In the genomic region with DNA sequence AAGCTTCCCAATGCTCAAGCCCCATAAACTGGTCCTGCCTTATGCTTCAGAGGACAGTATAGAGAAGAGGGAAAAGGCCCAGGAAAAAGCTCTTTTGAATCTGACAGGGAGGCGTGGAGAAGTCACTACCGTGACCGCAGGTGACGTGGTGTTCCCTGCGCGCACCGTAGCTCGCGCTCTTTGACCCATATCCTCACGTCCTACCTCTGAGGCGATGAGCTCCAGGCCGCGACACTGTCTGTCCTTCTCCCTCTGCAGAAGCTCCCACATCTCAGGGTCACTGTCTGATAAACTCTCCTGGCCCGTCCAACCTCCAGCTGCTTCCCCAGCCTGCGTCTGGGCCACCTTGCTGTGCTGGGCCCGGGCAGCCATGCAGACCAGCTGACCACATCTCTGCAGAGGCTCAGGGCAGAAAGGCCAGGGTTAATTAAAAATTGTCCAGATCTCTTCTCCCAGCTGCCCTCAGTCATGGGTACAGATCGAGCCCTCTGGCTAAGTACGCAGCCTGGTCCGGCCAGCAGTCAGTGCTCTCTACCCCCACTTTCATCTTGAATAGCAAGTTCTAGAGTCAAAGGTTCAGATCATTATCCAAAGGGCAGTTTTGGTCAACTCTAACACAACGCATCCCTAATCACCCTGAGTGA, we compare ENCODE assay signal across 10 mouse cellular contexts. TPM values are rescaled to one million over a fixed set of nuclear protein-coding genes. Genes with fewer than 3 reads are reported as not detected.
DNase-seq lines count a peak whose midpoint lies in the region; ATAC-seq and TF ChIP-seq lines count a peak whose summit lies in the region.
"Had no signal": no experiment of that assay in that cellular context is flagged by ENCODE, and none has a peak within 500 bp of the region (broad histone marks: within the 10 kb centered on the region; RNA-seq: fewer than 3 reads in every experiment).

No protein-coding gene starts in this region.

- no peak for TF ChIP-seq EP300 in stomach, postnatal 0 days (optimal IDR thresholded peaks at IDR 0.05)

- H3K27me3 ChIP-seq in midbrain, embryonic 10.5 days (ENCODE audit: low read depth, poor library complexity, severe bottlenecking) = peaks cover 83% of the 10 kb centered on the region
- peaks cover 8% of the 10 kb centered on the region; the same call in 1 of the 2 replicates for H3K27me3 ChIP-seq in midbrain, postnatal 0 days (ENCODE audit: insufficient read depth, low read length)
- peaks cover 10% of the 10 kb centered on the region for H3K27me3 ChIP-seq in forebrain, embryonic 16.5 days (replicated peaks; ENCODE audit: control insufficient read depth, insufficient read depth, low read length)
- H3K27me3 ChIP-seq in limb, embryonic 13.5 days = peaks cover 55% of the 10 kb centered on the region
- H3K27me3 ChIP-seq in stomach, postnatal 0 days (ENCODE audit: control insufficient read depth, insufficient read depth, low read length) = peaks cover 5% of the 10 kb centered on the region; the same call in 1 of the 2 replicates

- H3K4me1 ChIP-seq in midbrain, embryonic 10.5 days = peaks cover 70% of the 10 kb centered on the region
- 0 out of 2 replicates have a peak, but pooled peaks cover 4% of the 10 kb centered on the region for H3K4me1 ChIP-seq in midbrain, postnatal 0 days (ENCODE audit: insufficient read depth, low read length)
- peaks cover 27% of the 10 kb centered on the region for H3K4me1 ChIP-seq in forebrain, embryonic 16.5 days (replicated peaks; ENCODE audit: control insufficient read depth, insufficient read depth, low read length)
- H3K4me1 ChIP-seq in limb, embryonic 13.5 days = peaks cover 46% of the 10 kb centered on the region
- H3K4me1 ChIP-seq in stomach, postnatal 0 days (replicated peaks; ENCODE audit: control insufficient read depth, insufficient read depth) = peaks cover 14% of the 10 kb centered on the region

- H3K9me3 ChIP-seq in midbrain, embryonic 10.5 days (replicated peaks) = peaks cover 15% of the 10 kb centered on the region; the same call in 1 of the 2 replicates
- no peaks in the 10 kb centered on the region for H3K9me3 ChIP-seq in midbrain, postnatal 0 days (ENCODE audit: low read length)
- H3K9me3 ChIP-seq in forebrain, embryonic 16.5 days (ENCODE audit: control insufficient read depth, low read length) = no peaks in the 10 kb centered on the region
- no peaks in the 10 kb centered on the region for H3K9me3 ChIP-seq in limb, embryonic 13.5 days
- no peaks in the 10 kb centered on the region for H3K9me3 ChIP-seq in stomach, postnatal 0 days (ENCODE audit: control insufficient read depth, low read length)

- ATAC-seq in midbrain, postnatal 0 days (ENCODE audit: low FRiP score) = no peak
- ATAC-seq in forebrain, embryonic 16.5 days = no peak
- ATAC-seq in limb, embryonic 13.5 days (ENCODE audit: low FRiP score, low read depth) = no peak
- no peak for ATAC-seq in stomach, postnatal 0 days (ENCODE audit: low FRiP score, low TSS enrichment)

- H3K4me3 ChIP-seq in midbrain, embryonic 10.5 days = peak overlapping the region; percentile 69
- H3K4me3 ChIP-seq in midbrain, postnatal 0 days (ENCODE audit: low read depth, low read length) = no peak overlapping the region
- H3K4me3 ChIP-seq in forebrain, embryonic 16.5 days (replicated peaks; ENCODE audit: low read length) = no peak overlapping the region
- H3K4me3 ChIP-seq in limb, embryonic 13.5 days = peak overlapping the region; percentile 60
- peak overlapping the region; percentile 57 for H3K4me3 ChIP-seq in stomach, postnatal 0 days (ENCODE audit: low read depth, low read length)

- no peak for TF ChIP-seq CTCF in midbrain, postnatal 0 days (IDR thresholded peaks at IDR 0.05)
- no peak for TF ChIP-seq CTCF in stomach, postnatal 0 days (IDR thresholded peaks at IDR 0.05; ENCODE audit: low read depth)

- 82% methylated on average over 20 of the region's 20 CpGs for WGBS in midbrain, embryonic 10.5 days
- 85% methylated on average over 20 of the region's 20 CpGs for WGBS in midbrain, postnatal 0 days
- WGBS in forebrain, embryonic 16.5 days = 92% methylated on average over 20 of the region's 20 CpGs
- 81% methylated on average over 20 of the region's 20 CpGs for WGBS in limb, embryonic 13.5 days
- WGBS in stomach, postnatal 0 days = 75% methylated on average over 20 of the region's 20 CpGs

- DNase-seq in midbrain, embryonic 10.5 days (ENCODE audit: low spot score) = no peak
- DNase-seq in midbrain, postnatal 0 days (ENCODE audit: low spot score) = no peak
- DNase-seq in stomach, postnatal 0 days (ENCODE audit: low spot score) = no peak
- no peak for DNase-seq in urinary bladder, postnatal 14 days (ENCODE audit: low spot score)
- no peak for DNase-seq in right cerebral cortex, postnatal 10 days (ENCODE audit: low spot score in 2 of 2)
- DNase-seq in right cerebral cortex, postnatal 14 days = no peak
- DNase-seq: gastrocnemius, adult 2 months had no signal

- 0 out of 2 replicates have a peak overlapping the region, but pooled peaks have one; percentile 17 for H3K27ac ChIP-seq in midbrain, embryonic 10.5 days (replicated peaks)
- H3K27ac ChIP-seq in midbrain, postnatal 0 days (ENCODE audit: low read depth, low read length) = no peak overlapping the region
- no peak overlapping the region for H3K27ac ChIP-seq in forebrain, embryonic 16.5 days (ENCODE audit: low read length)
- H3K27ac ChIP-seq in limb, embryonic 13.5 days = no peak overlapping the region
- H3K27ac ChIP-seq in stomach, postnatal 0 days (replicated peaks) = no peak overlapping the region

- no peak overlapping the region for H3K4me2 ChIP-seq in midbrain, postnatal 0 days (ENCODE audit: low read depth, low read length, poor library complexity, severe bottlenecking)
- H3K4me2 ChIP-seq in forebrain, embryonic 16.5 days (ENCODE audit: low read length) = no peak overlapping the region
- H3K4me2 ChIP-seq in limb, embryonic 13.5 days (replicated peaks) = peak overlapping the region; percentile 90
- peak overlapping the region; percentile 95 for H3K4me2 ChIP-seq in stomach, postnatal 0 days (replicated peaks; ENCODE audit: low read depth)

- peaks cover 41% of the 10 kb centered on the region for H3K36me3 ChIP-seq in midbrain, embryonic 10.5 days
- peaks cover 19% of the 10 kb centered on the region for H3K36me3 ChIP-seq in midbrain, postnatal 0 days (ENCODE audit: insufficient read depth, low read length)
- H3K36me3 ChIP-seq in forebrain, embryonic 16.5 days (ENCODE audit: control insufficient read depth, insufficient read depth) = peaks cover 2% of the 10 kb centered on the region; the same call in 1 of the 2 replicates
- peaks cover 37% of the 10 kb centered on the region for H3K36me3 ChIP-seq in limb, embryonic 13.5 days
- peaks cover 10% of the 10 kb centered on the region; the same call in 1 of the 2 replicates for H3K36me3 ChIP-seq in stomach, postnatal 0 days (ENCODE audit: control insufficient read depth, insufficient read depth, low read length)

- no peak overlapping the region for H3K9ac ChIP-seq in midbrain, postnatal 0 days (replicated peaks; ENCODE audit: low read length, poor library complexity, severe bottlenecking)
- peak overlapping the region; percentile 39 for H3K9ac ChIP-seq in forebrain, embryonic 16.5 days (replicated peaks; ENCODE audit: low read depth, low read length)
- H3K9ac ChIP-seq in limb, embryonic 13.5 days = peak overlapping the region; percentile 72
- H3K9ac ChIP-seq in stomach, postnatal 0 days (ENCODE audit: low read length) = no peak overlapping the region

RNA-seq across cellular contexts. Expression of a gene that starts 1.4 kb away (rescaled TPM):
- polyA plus RNA-seq in midbrain, embryonic 10.5 days (2016; fragmentation: Nextera tagmentation; extraction: Ambion mirVana) = 107 and 121 TPM in 2 replicates
- 39.8 and 48.0 TPM in 2 replicates for total RNA-seq in midbrain, postnatal 0 days (2014; rRNA removed)
- 32.8 and 34.2 TPM in 2 replicates for polyA plus RNA-seq in midbrain, postnatal 0 days (2015; fragmentation: Nextera tagmentation; extraction: Ambion mirVana)
- 78.9 and 80.4 TPM in 2 replicates for polyA plus RNA-seq in forebrain, embryonic 16.5 days (2015; fragmentation: Nextera tagmentation; extraction: Ambion mirVana)
- 97.4 and 98.1 TPM in 2 replicates for polyA plus RNA-seq in limb, embryonic 13.5 days (2015; fragmentation: Nextera tagmentation; extraction: Ambion mirVana)
- 38.9 and 40.9 TPM in 2 replicates for polyA plus RNA-seq in stomach, postnatal 0 days (2015; fragmentation: Nextera tagmentation; extraction: Ambion mirVana)

RNA-seq across cellular contexts. Expression of a gene that starts 6.1 kb away (rescaled TPM):
- polyA plus RNA-seq in midbrain, embryonic 10.5 days (2016; fragmentation: Nextera tagmentation; extraction: Ambion mirVana) = 5.2 and 5.8 TPM in 2 replicates
- 16.2 and 16.6 TPM in 2 replicates for total RNA-seq in midbrain, postnatal 0 days (2014; rRNA removed)
- 18.7 and 19.9 TPM in 2 replicates for polyA plus RNA-seq in midbrain, postnatal 0 days (2015; fragmentation: Nextera tagmentation; extraction: Ambion mirVana)
- 17.6 and 21.3 TPM in 2 replicates for polyA plus RNA-seq in forebrain, embryonic 16.5 days (2015; fragmentation: Nextera tagmentation; extraction: Ambion mirVana)
- polyA plus RNA-seq in limb, embryonic 13.5 days (2015; fragmentation: Nextera tagmentation; extraction: Ambion mirVana) = 8.7 and 10.1 TPM in 2 replicates
- polyA plus RNA-seq in stomach, postnatal 0 days (2015; fragmentation: Nextera tagmentation; extraction: Ambion mirVana) = 58.2 and 72.8 TPM in 2 replicates
- total RNA-seq: neutrophil, adult 5-6 weeks had no signal

RNA-seq across cellular contexts. Expression of a gene that starts 13.5 kb away (rescaled TPM):
- polyA plus RNA-seq in midbrain, embryonic 10.5 days (2016; fragmentation: Nextera tagmentation; extraction: Ambion mirVana) = 19.4 and 27.2 TPM in 2 replicates
- total RNA-seq in midbrain, postnatal 0 days (2014; rRNA removed) = 11.8 and 22.6 TPM in 2 replicates
- polyA plus RNA-seq in midbrain, postnatal 0 days (2015; fragmentation: Nextera tagmentation; extraction: Ambion mirVana) = 68.9 and 72.4 TPM in 2 replicates
- polyA plus RNA-seq in forebrain, embryonic 16.5 days (2015; fragmentation: Nextera tagmentation; extraction: Ambion mirVana) = 32.5 and 36.0 TPM in 2 replicates
- 10.7 and 12.5 TPM in 2 replicates for polyA plus RNA-seq in limb, embryonic 13.5 days (2015; fragmentation: Nextera tagmentation; extraction: Ambion mirVana)
- 2.7 and 4.0 TPM in 2 replicates for polyA plus RNA-seq in stomach, postnatal 0 days (2015; fragmentation: Nextera tagmentation; extraction: Ambion mirVana)
- total RNA-seq: neutrophil, adult 5-6 weeks had no signal

RNA-seq across cellular contexts. Expression of a gene that starts 19.4 kb away (rescaled TPM):
- polyA plus RNA-seq in midbrain, embryonic 10.5 days (2016; fragmentation: Nextera tagmentation; extraction: Ambion mirVana) = 0.52 and 0.62 TPM in 2 replicates
- total RNA-seq in midbrain, postnatal 0 days (2014; rRNA removed) = 1.2 and 2.3 TPM in 2 replicates
- polyA plus RNA-seq in midbrain, postnatal 0 days (2015; fragmentation: Nextera tagmentation; extraction: Ambion mirVana) = 0.51 and 1.0 TPM in 2 replicates
- 0.98 and 1.8 TPM in 2 replicates for polyA plus RNA-seq in forebrain, embryonic 16.5 days (2015; fragmentation: Nextera tagmentation; extraction: Ambion mirVana)
- polyA plus RNA-seq in limb, embryonic 13.5 days (2015; fragmentation: Nextera tagmentation; extraction: Ambion mirVana) = 20.8 and 20.9 TPM in 2 replicates
- polyA plus RNA-seq in stomach, postnatal 0 days (2015; fragmentation: Nextera tagmentation; extraction: Ambion mirVana) = 0.23 and 0.40 TPM in 2 replicates

Comparison
In these comparisons a context has a peak if more than half of its experiments do, and no peak if none do; other contexts are left out.
1. H3K4me3 ChIP-seq: peak in midbrain, embryonic 10.5 days (single experiment), limb, embryonic 13.5 days (single experiment) and stomach, postnatal 0 days (single experiment); none in midbrain, postnatal 0 days (single experiment) and forebrain, embryonic 16.5 days (single experiment).
2. H3K4me2 ChIP-seq: peak in limb, embryonic 13.5 days (single experiment) and stomach, postnatal 0 days (single experiment); none in midbrain, postnatal 0 days (single experiment) and forebrain, embryonic 16.5 days (single experiment).
3. H3K9ac ChIP-seq: peak in forebrain, embryonic 16.5 days (single experiment) and limb, embryonic 13.5 days (single experiment); none in midbrain, postnatal 0 days (single experiment) and stomach, postnatal 0 days (single experiment).